Mouse (Mus musculus): ENCODE data around the gene Col16a1. TPM values are rescaled to one million over a fixed set of nuclear protein-coding genes. Genes with fewer than 3 reads are reported as not detected.

Gene Col16a1
- total and polyA plus RNA-seq, 2 experiments from 2014 or later, result 9.9 to 21.6 TPM

- H3K27ac ChIP-seq (ENCODE audit: low read depth), result no peak within 1 kb of the TSS
- no peak for TF ChIP-seq CTCF (IDR thresholded peaks at IDR 0.05; ENCODE audit: low read depth)
- H3K9me3 ChIP-seq (replicated peaks; ENCODE audit: control insufficient read depth, low read length), result no peaks in the 10 kb centered on the region
- H3K36me3 ChIP-seq (replicated peaks; ENCODE audit: control insufficient read depth, insufficient read depth, low read length), result no peaks in the 10 kb centered on the region
- H3K4me3 ChIP-seq (ENCODE audit: low read depth, low read length), result no peak within 1 kb of the TSS
- H3K4me2 ChIP-seq (ENCODE audit: low read depth, low read length), result no peak within 1 kb of the TSS
- no peak for DNase-seq (ENCODE audit: low spot score)
- no peak for ATAC-seq (ENCODE audit: insufficient read depth, low read depth)
- H3K27me3 ChIP-seq (ENCODE audit: control insufficient read depth, insufficient read depth, low read length), result no peaks in the 10 kb centered on the region
- no peaks in the 10 kb centered on the region for H3K4me1 ChIP-seq (ENCODE audit: control insufficient read depth, insufficient read depth)
- H3K9ac ChIP-seq (replicated peaks; ENCODE audit: low read depth, low read length), result no peak within 1 kb of the TSS
- WGBS, result 10% methylated on average over 6 of the region's 6 CpGs
Measured at GRCm38 (mm10) chr4:130102111-130102651, 54.5 kb downstream of the Col16a1 start, which contains the start of gene Pef1. Gene Pef1 (plus strand): TSS chr4:130102558.

GRCm38 (mm10) chr4:130103632-130104031 is 56.0 kb downstream of the Col16a1 start:
- Histone ChIP-seq H3K4me1 (ENCODE audit: control insufficient read depth, insufficient read depth) (peaks cover 6% of the 10 kb centered on the region), H3K27me3 (ENCODE audit: control insufficient read depth, insufficient read depth, low read length) (no peaks in the 10 kb centered on the region), H3K4me3 (ENCODE audit: low read depth, low read length) (no peak overlapping the region), H3K4me2 (ENCODE audit: low read depth, low read length) (no peak overlapping the region), H3K36me3 (replicated peaks; ENCODE audit: control insufficient read depth, insufficient read depth, low read length) (no peaks in the 10 kb centered on the region), H3K9me3 (replicated peaks; ENCODE audit: control insufficient read depth, low read length) (no peaks in the 10 kb centered on the region), H3K27ac (ENCODE audit: low read depth) (no peak overlapping the region), H3K9ac (replicated peaks; ENCODE audit: low read depth, low read length) (no peak overlapping the region)
- TF ChIP-seq CTCF (IDR thresholded peaks at IDR 0.05; ENCODE audit: low read depth) (no peak), EP300 (IDR thresholded peaks at IDR 0.05; ENCODE audit: low read depth) (no peak)
- WGBS, result 78% methylated on average over 12 of the region's 12 CpGs
- DNase-seq (ENCODE audit: low spot score) (no peak), ATAC-seq (ENCODE audit: insufficient read depth, low read depth) (no peak)

DNA sequence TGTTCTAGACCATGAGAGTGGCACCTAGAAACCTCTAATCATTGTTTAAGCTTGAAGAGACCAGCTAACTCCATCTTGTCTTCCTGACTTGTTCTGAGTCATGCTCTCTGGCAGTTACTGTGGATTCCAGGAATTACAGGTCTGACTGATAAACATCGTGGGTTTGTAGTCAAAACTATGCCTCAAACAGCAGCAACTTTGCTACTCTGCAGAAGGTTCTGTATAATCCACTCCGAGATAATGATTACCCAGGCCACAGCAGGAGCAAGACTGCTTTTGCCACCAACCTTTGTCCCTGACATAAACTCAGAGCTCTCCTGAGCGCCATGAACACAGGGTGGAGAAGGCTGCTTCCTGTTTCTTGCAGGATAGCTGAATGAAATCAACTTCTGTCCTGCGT is 56.9 kb downstream of the Col16a1 start:
- Histone ChIP-seq H3K9ac (replicated peaks; ENCODE audit: low read depth, low read length) (no peak overlapping the region), H3K4me1 (ENCODE audit: control insufficient read depth, insufficient read depth) (peaks cover 10% of the 10 kb centered on the region), H3K9me3 (replicated peaks; ENCODE audit: control insufficient read depth, low read length) (no peaks in the 10 kb centered on the region), H3K4me2 (ENCODE audit: low read depth, low read length) (no peak overlapping the region), H3K36me3 (replicated peaks; ENCODE audit: control insufficient read depth, insufficient read depth, low read length) (no peaks in the 10 kb centered on the region), H3K27ac (ENCODE audit: low read depth) (no peak overlapping the region), H3K27me3 (ENCODE audit: control insufficient read depth, insufficient read depth, low read length) (no peaks in the 10 kb centered on the region), H3K4me3 (ENCODE audit: low read depth, low read length) (no peak overlapping the region)
- no peak for TF ChIP-seq CTCF (IDR thresholded peaks at IDR 0.05; ENCODE audit: low read depth)
- ATAC-seq (ENCODE audit: insufficient read depth, low read depth) (no peak), DNase-seq (ENCODE audit: low spot score) (no peak)
- WGBS, result 51% methylated on average over 4 of the region's 4 CpGs

GRCm38 (mm10) chr4:130107065-130107443 is 59.4 kb downstream of the Col16a1 start:
- Histone ChIP-seq H3K36me3 (replicated peaks; ENCODE audit: control insufficient read depth, insufficient read depth, low read length) (no peaks in the 10 kb centered on the region), H3K4me1 (ENCODE audit: control insufficient read depth, insufficient read depth) (peaks cover 10% of the 10 kb centered on the region), H3K27me3 (ENCODE audit: control insufficient read depth, insufficient read depth, low read length) (no peaks in the 10 kb centered on the region), H3K4me3 (ENCODE audit: low read depth, low read length) (peak overlapping the region; percentile 87), H3K27ac (ENCODE audit: low read depth) (peak overlapping the region; percentile 62), H3K4me2 (ENCODE audit: low read depth, low read length) (peak overlapping the region; percentile 64), H3K9me3 (replicated peaks; ENCODE audit: control insufficient read depth, low read length) (no peaks in the 10 kb centered on the region), H3K9ac (replicated peaks; ENCODE audit: low read depth, low read length) (peak overlapping the region; percentile 69; the same call in 1 of the 2 replicates)
- DNase-seq (ENCODE audit: low spot score) (no peak), ATAC-seq (ENCODE audit: insufficient read depth, low read depth) (peak; percentile 72)
- WGBS, result 11% methylated on average over 14 of the region's 14 CpGs
- no peak; the same call in 1 of the 2 replicates for TF ChIP-seq EP300 (IDR thresholded peaks at IDR 0.05; ENCODE audit: low read depth)
- TF ChIP-seq CTCF (IDR thresholded peaks at IDR 0.05; ENCODE audit: low read depth), result no peak

DNA sequence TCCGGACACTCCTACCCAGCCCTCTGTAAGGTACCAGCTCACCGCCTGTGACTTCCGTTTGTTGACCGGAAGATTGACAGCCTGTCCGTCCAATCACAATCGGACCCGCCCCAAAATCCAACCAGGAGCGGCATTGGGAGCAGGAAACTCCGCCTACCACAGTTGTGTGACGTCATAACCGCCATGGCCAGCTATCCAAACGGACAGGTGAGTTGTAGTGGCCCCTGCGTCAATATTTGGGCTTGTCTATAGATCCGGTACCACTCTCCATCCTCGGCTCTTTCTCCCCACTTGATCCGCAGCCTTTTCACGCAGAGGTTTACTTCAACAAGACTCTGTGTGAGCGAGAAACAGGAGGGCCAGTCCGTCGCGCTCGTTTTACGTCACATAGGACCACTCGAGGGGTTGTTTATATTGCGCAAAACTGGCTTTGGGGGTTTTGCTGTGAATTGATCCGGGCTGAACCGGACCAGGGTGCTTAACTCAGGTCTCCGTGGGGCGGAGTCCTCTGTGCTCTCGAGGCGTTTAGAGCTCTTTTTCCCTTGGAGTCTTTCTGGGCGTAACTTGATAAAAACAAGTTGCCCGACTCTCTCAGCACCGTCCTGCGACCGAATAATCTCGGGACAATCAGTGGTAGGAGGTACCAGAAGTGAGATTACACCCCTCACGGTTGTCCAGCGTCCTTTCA is 59.9 kb downstream of the Col16a1 start:
- Histone ChIP-seq H3K36me3 (replicated peaks; ENCODE audit: control insufficient read depth, insufficient read depth, low read length) (no peaks in the 10 kb centered on the region), H3K9me3 (replicated peaks; ENCODE audit: control insufficient read depth, low read length) (no peaks in the 10 kb centered on the region), H3K27ac (ENCODE audit: low read depth) (peak overlapping the region; percentile 66), H3K27me3 (ENCODE audit: control insufficient read depth, insufficient read depth, low read length) (no peaks in the 10 kb centered on the region), H3K4me2 (ENCODE audit: low read depth, low read length) (peak overlapping the region; percentile 64), H3K4me1 (ENCODE audit: control insufficient read depth, insufficient read depth) (peaks cover 10% of the 10 kb centered on the region), H3K4me3 (ENCODE audit: low read depth, low read length) (peak overlapping the region; percentile 87), H3K9ac (replicated peaks; ENCODE audit: low read depth, low read length) (peak overlapping the region; percentile 69)
- peak; percentile 96 for ATAC-seq (ENCODE audit: insufficient read depth, low read depth)
- WGBS, result under 1% methylated on average over 39 of the region's 39 CpGs
- TF ChIP-seq CTCF (IDR thresholded peaks at IDR 0.05; ENCODE audit: low read depth) (no peak), EP300 (IDR thresholded peaks at IDR 0.05; ENCODE audit: low read depth) (no peak)
- DNase-seq (ENCODE audit: low spot score), result peak; percentile 93
